Mouse (Mus musculus) intestine, embryonic 16.5 days (tissue): ENCODE results near the gene Acot6. TPM values are rescaled to one million over a fixed set of nuclear protein-coding genes. Genes with fewer than 3 reads are reported as not detected.

Experiments used
- ATAC-seq: fragments of 200-750 bp; cut with Nextera tagmentation; 2 replicates; pipeline ENCODE4 v1.8.0; 2017; ENCODE audit warnings: moderate TSS enrichment, moderate library complexity
- H3K27ac ChIP-seq: fragments of 300-500 bp; sonication (generic); 2 replicates; pipeline ENCODE4 v1.5.1; 2014; ENCODE audit warnings: mild to moderate bottlenecking, low read length
- H3K27me3 ChIP-seq: fragments of 300-500 bp; sonication (generic); replicated peaks from 2 replicates; pipeline ENCODE4 v1.6.1; 2014; ENCODE audit warnings: low read length, control low read depth, mixed read lengths; ENCODE audit not compliant: control insufficient read depth, insufficient read depth
- H3K36me3 ChIP-seq: fragments of 300-500 bp; sonication (generic); 2 replicates; pipeline ENCODE4 v1.6.1; 2014; ENCODE audit warnings: low read length, control low read depth; ENCODE audit not compliant: control insufficient read depth, insufficient read depth
- H3K4me1 ChIP-seq: fragments of 300-500 bp; sonication (generic); 2 replicates; pipeline ENCODE4 v1.6.1; 2014; ENCODE audit warnings: low read length, control low read depth, mixed read lengths; ENCODE audit not compliant: control insufficient read depth, insufficient read depth
- H3K4me2 ChIP-seq: fragments of 300-500 bp; sonication (generic); 2 replicates; pipeline ENCODE4 v1.6.1; 2014; ENCODE audit warnings: low read depth, low read length, control low read depth
- H3K4me3 ChIP-seq: fragments of 300-500 bp; sonication (generic); 2 replicates; pipeline ENCODE4 v1.5.1; 2014; ENCODE audit warnings: mild to moderate bottlenecking, low read length
- H3K9ac ChIP-seq: fragments of 300-500 bp; sonication (generic); 2 replicates; pipeline ENCODE4 v1.6.1; 2014; ENCODE audit warnings: low read depth, low read length
- H3K9me3 ChIP-seq: fragments of 300-500 bp; sonication (generic); 2 replicates; pipeline ENCODE4 v1.6.1; 2016; ENCODE audit warnings: low read length, control low read depth; ENCODE audit not compliant: control insufficient read depth
- WGBS: fragments of 180-500 bp; shearing (Covaris S2); extraction: QIAGEN DNeasy Blood & Tissue Kit; methylation state at CpG from one replicate; pipeline ENCODE4 v1.1.7; 2014; 5-methylcytosine and 5-hydroxymethylcytosine counted together
- polyA plus RNA-seq: library from polyadenylated mRNA; unstranded; fragments of >200 nt; fragmentation: Nextera tagmentation; extraction: Ambion mirVana; gene quantifications from 2 replicates; pipeline ENCODE4 v1.2.1, GENCODE M21; 2015

The Acot6 gene
- polyA plus RNA-seq, 1 experiment from 2014 or later = 2.5 TPM

GRCm38 (mm10) chr12:84119584-84119983 is 19.1 kb downstream of the Acot6 start:
- no peak overlapping the region for H3K4me3 ChIP-seq
- H3K9me3 ChIP-seq = no peaks in the 10 kb centered on the region
- H3K36me3 ChIP-seq = no peaks in the 10 kb centered on the region
- no peak for ATAC-seq
- H3K4me1 ChIP-seq = peaks cover 6% of the 10 kb centered on the region
- WGBS = 94% methylated on average over 5 of the region's 5 CpGs
- no peak overlapping the region for H3K9ac ChIP-seq
- H3K27me3 ChIP-seq = no peaks in the 10 kb centered on the region
- H3K4me2 ChIP-seq = no peak overlapping the region
- H3K27ac ChIP-seq = no peak overlapping the region

- Histone ChIP-seq H3K9ac (no peak overlapping the region), H3K4me1 (no peaks in the 10 kb centered on the region), H3K4me3 (no peak overlapping the region), H3K9me3 (no peaks in the 10 kb centered on the region), H3K27me3 (no peaks in the 10 kb centered on the region), H3K27ac (no peak overlapping the region), H3K36me3 (no peaks in the 10 kb centered on the region), H3K4me2 (no peak overlapping the region)
- 79% methylated on average over 12 of the region's 12 CpGs for WGBS
- ATAC-seq = no peak
Observed at GRCm38 (mm10) chr12:84125892-84126291, 25.4 kb downstream of the Acot6 start.

GRCm38 (mm10) chr12:84126899-84127298 is 26.4 kb downstream of the Acot6 start:
- Histone ChIP-seq H3K9me3 (no peaks in the 10 kb centered on the region), H3K27me3 (no peaks in the 10 kb centered on the region), H3K4me3 (no peak overlapping the region), H3K4me1 (no peaks in the 10 kb centered on the region), H3K4me2 (no peak overlapping the region), H3K9ac (no peak overlapping the region), H3K36me3 (no peaks in the 10 kb centered on the region), H3K27ac (no peak overlapping the region)
- no peak for ATAC-seq
- 81% methylated on average over 2 of the region's 2 CpGs for WGBS

DNA sequence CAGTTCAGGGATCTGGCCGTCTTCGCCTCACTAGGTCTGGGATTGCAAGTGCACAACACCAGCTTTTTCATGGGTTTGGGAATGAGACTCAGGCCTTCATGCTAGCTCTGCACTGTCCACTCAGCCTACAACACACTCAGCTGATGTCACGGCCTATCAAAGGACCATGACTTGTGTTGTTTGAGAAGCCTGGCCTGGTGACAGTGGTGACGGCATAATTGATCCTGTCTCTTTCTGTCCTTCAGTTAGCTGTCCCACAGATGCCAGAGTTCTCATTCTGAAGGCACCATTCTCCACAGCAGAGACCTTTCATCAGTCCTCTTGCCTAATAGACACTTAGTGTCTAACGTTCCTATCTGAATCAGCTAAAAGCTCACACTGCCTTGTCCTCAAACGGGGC is 28.1 kb downstream of the Acot6 start:
- Histone ChIP-seq H3K4me3 (no peak overlapping the region), H3K27ac (no peak overlapping the region), H3K27me3 (no peaks in the 10 kb centered on the region), H3K4me2 (no peak overlapping the region), H3K9me3 (no peaks in the 10 kb centered on the region), H3K9ac (no peak overlapping the region), H3K4me1 (no peaks in the 10 kb centered on the region), H3K36me3 (no peaks in the 10 kb centered on the region; the same call in 1 of the 2 replicates)
- ATAC-seq = no peak
- WGBS = 91% methylated on average over 6 of the region's 6 CpGs

DNA sequence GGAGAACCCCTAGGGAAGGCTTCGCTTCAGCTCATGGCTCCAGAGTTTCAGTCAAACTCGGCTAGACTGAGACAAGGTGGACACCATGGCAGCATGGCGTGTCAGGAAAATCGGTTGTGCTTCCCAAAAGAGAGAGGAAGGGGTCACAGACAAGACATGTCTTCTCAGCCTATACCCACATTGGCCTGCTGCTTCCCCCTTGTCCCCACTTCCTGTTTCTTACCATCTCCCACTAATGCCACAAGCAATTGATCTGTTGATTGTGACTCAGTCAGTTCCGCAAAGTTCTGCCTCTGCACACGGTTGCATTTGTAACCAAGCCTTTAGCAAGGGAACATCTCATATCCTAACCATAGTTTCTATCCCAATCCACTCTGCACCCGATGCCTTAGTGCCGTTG is 29.5 kb downstream of the Acot6 start:
- no peak overlapping the region for H3K4me3 ChIP-seq
- 91% methylated on average over 8 of the region's 8 CpGs for WGBS
- H3K9ac ChIP-seq = no peak overlapping the region
- H3K36me3 ChIP-seq = no peaks in the 10 kb centered on the region; the same call in 1 of the 2 replicates
- H3K4me2 ChIP-seq = no peak overlapping the region
- no peaks in the 10 kb centered on the region for H3K9me3 ChIP-seq
- no peak overlapping the region for H3K27ac ChIP-seq
- no peaks in the 10 kb centered on the region for H3K27me3 ChIP-seq
- ATAC-seq = no peak
- H3K4me1 ChIP-seq = no peaks in the 10 kb centered on the region

GRCm38 (mm10) chr12:84132265-84132664 is 31.8 kb downstream of the Acot6 start:
- WGBS = 58% methylated on average over 3 of the region's 3 CpGs
- no peak for ATAC-seq
- Histone ChIP-seq H3K4me3 (no peak overlapping the region), H3K9me3 (no peaks in the 10 kb centered on the region), H3K4me1 (no peaks in the 10 kb centered on the region), H3K27ac (no peak overlapping the region), H3K9ac (no peak overlapping the region), H3K4me2 (no peak overlapping the region), H3K36me3 (no peaks in the 10 kb centered on the region; the same call in 1 of the 2 replicates), H3K27me3 (no peaks in the 10 kb centered on the region)

GRCm38 (mm10) chr12:84137131-84137530 is 36.7 kb downstream of the Acot6 start:
- Histone ChIP-seq H3K27me3 (no peaks in the 10 kb centered on the region), H3K9me3 (no peaks in the 10 kb centered on the region), H3K4me3 (no peak overlapping the region), H3K27ac (no peak overlapping the region), H3K4me2 (no peak overlapping the region), H3K36me3 (peaks cover 3% of the 10 kb centered on the region; the same call in 1 of the 2 replicates), H3K4me1 (no peaks in the 10 kb centered on the region), H3K9ac (no peak overlapping the region)
- no peak for ATAC-seq
- 95% methylated on average over 7 of the region's 7 CpGs for WGBS

- H3K9me3 ChIP-seq = no peaks in the 10 kb centered on the region
- H3K36me3 ChIP-seq = 0 out of 2 replicates have a peak, but pooled peaks cover 3% of the 10 kb centered on the region
- H3K27ac ChIP-seq = no peak overlapping the region
- H3K4me2 ChIP-seq = no peak overlapping the region
- 70% methylated on average over 4 of the region's 4 CpGs for WGBS
- no peak for ATAC-seq
- no peaks in the 10 kb centered on the region for H3K4me1 ChIP-seq
- no peak overlapping the region for H3K4me3 ChIP-seq
- no peaks in the 10 kb centered on the region for H3K27me3 ChIP-seq
- H3K9ac ChIP-seq = no peak overlapping the region
Observed at GRCm38 (mm10) chr12:84140135-84140534, 39.7 kb downstream of the Acot6 start.

GRCm38 (mm10) chr12:84141271-84141670 is 40.8 kb downstream of the Acot6 start:
- 70% methylated on average over 4 of the region's 4 CpGs for WGBS
- H3K4me3 ChIP-seq = no peak overlapping the region
- ATAC-seq = no peak
- H3K27me3 ChIP-seq = no peaks in the 10 kb centered on the region
- H3K27ac ChIP-seq = no peak overlapping the region
- H3K9ac ChIP-seq = no peak overlapping the region
- H3K9me3 ChIP-seq = no peaks in the 10 kb centered on the region
- H3K4me2 ChIP-seq = no peak overlapping the region
- H3K4me1 ChIP-seq = no peaks in the 10 kb centered on the region
- H3K36me3 ChIP-seq = 0 out of 2 replicates have a peak, but pooled peaks cover 3% of the 10 kb centered on the region
